Mouse (Mus musculus): ENCODE data around the gene Snap23.
"Not testable (repeated sequence)": the region's sequence is repeated elsewhere in the genome, so short reads cannot be mapped to it uniquely, and the experiment has no call there.

GRCm38 (mm10) chr2:120572161-120572560 lies 4.7 kb downstream of the Snap23 start:
- not testable (repeated sequence) for TF ChIP-seq CTCF, EP300 (IDR thresholded peaks at IDR 0.05; ENCODE audit: low read depth)

Measured in liver, embryonic 14.5 days (tissue).